Mouse (Mus musculus): Measurements from ENCODE around the gene Gtf2h3.

GRCm38 (mm10) chr5:124632461-124632860 lies 53.5 kb downstream of the Gtf2h3 start:
- TF ChIP-seq CTCF (IDR thresholded peaks at IDR 0.05; ENCODE audit: borderline replicate concordance, extremely low read depth, insufficient read depth, insufficient read length), result no peak
- no peak for TF ChIP-seq POLR2A (IDR thresholded peaks at IDR 0.05; ENCODE audit: borderline replicate concordance, extremely low read depth, insufficient read depth, insufficient read length, poor library complexity, severe bottlenecking)

Data from brain, embryonic 14.5 days (tissue).